Mouse (Mus musculus) cerebellum, adult 2 months (tissue): Measurements from ENCODE around the gene Cacnb3. TPM values are rescaled to one million over a fixed set of nuclear protein-coding genes. Genes with fewer than 3 reads are reported as not detected.
A peak's percentile ranks its signal among the peaks of the same experiment; 100 is the strongest.

Experiments
- DNase-seq, 2 experiments: peaks; one replicate each; pipeline ENCODE4 v3.0.0; 2021
- H3K27ac ChIP-seq: fragments of 200-500 bp; 2 replicates; pipeline ENCODE4 v1.5.1; 2012; ENCODE audit warnings: low read length, control low read depth, inconsistent platforms; ENCODE audit not compliant: insufficient read depth
- H3K27me3 ChIP-seq: fragments of 200-500 bp; 2 replicates; pipeline ENCODE4 v1.6.1; 2012; ENCODE audit warnings: inconsistent platforms, mild to moderate bottlenecking, low read length, moderate library complexity; ENCODE audit not compliant: control insufficient read depth, insufficient read depth
- H3K4me1 ChIP-seq: fragments of 200-500 bp; 2 replicates; pipeline ENCODE4 v1.6.1; 2011; ENCODE audit warnings: low read length; ENCODE audit not compliant: control insufficient read depth, insufficient read depth
- H3K4me3 ChIP-seq: fragments of 200-500 bp; replicated peaks from 2 replicates; pipeline ENCODE3; 2011; ENCODE audit warnings: mild to moderate bottlenecking, low read depth, low read length, control low read depth; ENCODE audit not compliant: insufficient read depth
- CTCF ChIP-seq: fragments of 200-500 bp; IDR thresholded peaks from 2 replicates; pipeline ENCODE4 v1.5.1; 2011; ENCODE audit warnings: low read depth, mild to moderate bottlenecking, control low read depth, low read length, moderate library complexity, borderline replicate concordance; ENCODE audit not compliant: insufficient read depth
- POLR2A ChIP-seq: fragments of 200-500 bp; IDR thresholded peaks from 2 replicates; pipeline ENCODE4 v1.6.1; 2011; ENCODE audit warnings: low read length, control low read depth, borderline replicate concordance; ENCODE audit not compliant: insufficient read depth
- WGBS: fragments of 180-500 bp; shearing (Covaris S2); methylation state at CpG from one replicate; pipeline ENCODE4 v1.1.7; 2018; 5-methylcytosine and 5-hydroxymethylcytosine counted together
- polyA plus RNA-seq: library from polyadenylated mRNA; depleted of rRNA; stranded (reverse); fragments of >200 nt; gene quantifications from 2 replicates; pipeline ENCODE4 v1.2.3, GENCODE M21; 2012

The Cacnb3 gene
- polyA plus RNA-seq, 1 experiment: 65.4 TPM

- H3K4me3 ChIP-seq: no peak overlapping the region
- TF ChIP-seq CTCF (no peak), POLR2A (no peak)
- 93% methylated on average over 5 of the region's 5 CpGs for WGBS
- H3K27ac ChIP-seq: no peak overlapping the region
- H3K27me3 ChIP-seq: no peaks in the 10 kb centered on the region
- DNase-seq: no peak
- H3K4me1 ChIP-seq: no peaks in the 10 kb centered on the region
These were observed 35.6 kb upstream of the Cacnb3 start for GRCm38 (mm10) chr15:98595049-98595448.

DNA sequence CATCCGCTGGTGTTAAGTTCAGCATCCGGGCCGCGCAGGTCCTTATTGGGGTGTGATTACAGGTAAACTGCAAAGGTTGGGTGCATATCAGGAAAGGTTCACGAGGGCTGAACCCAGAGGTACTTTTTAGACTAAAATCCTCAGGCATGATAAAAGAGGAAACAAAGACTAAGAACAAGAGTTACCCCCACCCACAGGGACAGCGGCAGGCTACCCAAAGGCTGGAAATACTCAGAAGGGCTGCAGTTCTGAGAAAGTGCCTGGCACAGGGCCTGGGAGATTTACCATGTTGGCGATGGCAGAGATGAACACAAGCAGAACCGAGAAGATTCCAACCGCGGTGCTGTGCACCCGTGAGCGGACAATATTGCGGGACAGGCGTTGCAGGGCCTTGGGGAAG is 34.0 kb upstream of the Cacnb3 start:
- WGBS: 89% methylated on average over 14 of the region's 14 CpGs
- TF ChIP-seq POLR2A (no peak), CTCF (no peak)
- Histone ChIP-seq H3K27ac (no peak overlapping the region), H3K27me3 (no peaks in the 10 kb centered on the region), H3K4me3 (no peak overlapping the region), H3K4me1 (no peaks in the 10 kb centered on the region)
- DNase-seq: no peak

DNA sequence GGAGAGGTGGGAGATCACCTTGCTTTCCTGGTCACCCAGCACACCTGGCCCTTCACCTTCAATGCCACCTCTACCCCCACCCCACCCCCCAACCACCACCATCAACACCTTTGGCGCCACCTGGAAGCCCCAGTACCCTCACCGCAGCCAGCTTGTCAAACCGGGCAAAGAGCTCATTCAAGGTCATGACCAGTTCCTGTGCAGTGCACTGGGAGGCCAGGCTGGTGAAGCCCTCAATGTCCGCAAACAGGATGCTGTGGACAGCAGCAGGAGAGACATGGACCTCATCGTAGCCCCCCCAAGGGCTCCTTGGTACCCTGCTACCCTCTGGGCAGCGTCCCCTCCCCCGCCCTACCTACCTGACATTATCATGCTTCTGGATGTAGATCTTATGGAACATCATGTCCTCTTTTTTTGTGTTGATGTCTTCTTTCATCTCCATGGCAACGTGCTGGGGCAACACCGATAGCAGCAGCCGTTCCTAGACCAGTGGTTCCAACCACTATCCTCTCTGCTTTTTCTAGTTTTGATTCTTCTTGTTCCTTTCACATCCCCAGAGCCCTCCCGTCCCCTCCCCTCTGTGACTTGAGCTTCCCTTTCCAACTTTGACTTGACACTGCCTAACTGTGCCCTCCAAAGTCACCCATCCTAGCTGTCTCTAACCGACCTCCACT is 30.5 kb upstream of the Cacnb3 start:
- Histone ChIP-seq H3K27ac (no peak overlapping the region), H3K4me3 (no peak overlapping the region), H3K4me1 (0 out of 2 replicates have a peak, but pooled peaks cover 6% of the 10 kb centered on the region), H3K27me3 (no peaks in the 10 kb centered on the region)
- WGBS: 77% methylated on average over 12 of the region's 12 CpGs
- no peak for DNase-seq
- TF ChIP-seq CTCF (no peak), POLR2A (no peak)

GRCm38 (mm10) chr15:98601832-98602190 is 28.8 kb upstream of the Cacnb3 start:
- 68% methylated on average over 7 of the region's 7 CpGs for WGBS
- no peaks in the 10 kb centered on the region for H3K27me3 ChIP-seq
- TF ChIP-seq CTCF: no peak
- no peak for TF ChIP-seq POLR2A
- DNase-seq: no peak
- H3K4me1 ChIP-seq: 0 out of 2 replicates have a peak, but pooled peaks cover 6% of the 10 kb centered on the region
- no peak overlapping the region for H3K27ac ChIP-seq
- H3K4me3 ChIP-seq: no peak overlapping the region

- no peak for DNase-seq
- Histone ChIP-seq H3K27me3 (no peaks in the 10 kb centered on the region), H3K4me3 (no peak overlapping the region), H3K27ac (no peak overlapping the region), H3K4me1 (peaks cover 6% of the 10 kb centered on the region; the same call in 1 of the 2 replicates)
- TF ChIP-seq CTCF (no peak), POLR2A (no peak)
- 53% methylated on average over 13 of the region's 13 CpGs for WGBS
These were observed 28.3 kb upstream of the Cacnb3 start for GRCm38 (mm10) chr15:98602191-98602881.

GRCm38 (mm10) chr15:98602921-98603458 is 27.6 kb upstream of the Cacnb3 start:
- Histone ChIP-seq H3K4me1 (peaks cover 6% of the 10 kb centered on the region; the same call in 1 of the 2 replicates), H3K27me3 (no peaks in the 10 kb centered on the region), H3K27ac (0 out of 2 replicates have a peak overlapping the region, but pooled peaks have one; percentile 25), H3K4me3 (no peak overlapping the region)
- TF ChIP-seq CTCF (no peak), POLR2A (no peak)
- DNase-seq: no peak
- WGBS: 38% methylated on average over 4 of the region's 4 CpGs

DNA sequence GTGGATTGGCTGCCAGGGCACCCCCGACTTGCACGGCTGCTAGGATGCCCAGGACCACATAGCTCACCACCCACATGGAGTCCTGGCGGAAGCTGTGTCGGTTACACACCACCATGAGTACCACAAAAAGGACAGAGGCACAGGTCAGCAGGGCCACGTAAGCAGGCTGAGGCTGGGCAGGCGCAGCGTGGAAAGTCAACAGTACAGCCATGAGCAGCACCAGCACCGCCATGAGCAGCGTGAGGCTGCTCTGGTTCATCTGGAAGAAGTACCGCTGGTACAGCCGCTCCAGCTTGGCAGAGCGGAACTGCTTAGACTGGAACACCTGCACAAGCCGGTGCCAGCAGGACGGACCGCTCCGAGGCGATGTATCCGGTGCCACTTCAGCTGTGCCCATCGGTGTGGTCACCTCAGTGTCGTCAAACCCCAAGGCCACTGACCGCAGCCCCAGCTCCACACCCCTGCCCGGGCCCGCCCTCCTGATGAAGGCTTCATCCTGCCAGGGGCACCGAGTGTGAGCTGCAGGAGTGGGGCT is 26.5 kb upstream of the Cacnb3 start:
- peaks cover 6% of the 10 kb centered on the region; the same call in 1 of the 2 replicates for H3K4me1 ChIP-seq
- no peak for TF ChIP-seq POLR2A
- no peak for TF ChIP-seq CTCF
- H3K27me3 ChIP-seq: no peaks in the 10 kb centered on the region
- H3K4me3 ChIP-seq: no peak overlapping the region
- H3K27ac ChIP-seq: no peak overlapping the region
- 87% methylated on average over 24 of the region's 24 CpGs for WGBS
- DNase-seq: no peak
